Comparison of ENCODE assay signal across 12 mouse cellular contexts in genomic region chr13:37941950-37942886, GRCm38 (mm10). TPM values are rescaled to one million over a fixed set of nuclear protein-coding genes. Genes with fewer than 3 reads are reported as not detected.
DNase-seq lines count a peak whose midpoint lies in the region; ATAC-seq and TF ChIP-seq lines count a peak whose summit lies in the region.
"Had no signal": no experiment of that assay in that cellular context is flagged by ENCODE, and none has a peak within 500 bp of the region (broad histone marks: within the 10 kb centered on the region; RNA-seq: fewer than 3 reads in every experiment).

No protein-coding gene starts in this region.

- H3K4me1 ChIP-seq in embryonic facial prominence, embryonic 13.5 days, result peaks cover 29% of the 10 kb centered on the region
- H3K4me1 ChIP-seq in hindbrain, embryonic 14.5 days (replicated peaks; ENCODE audit: control insufficient read depth, insufficient read depth, low read length), result no peaks in the 10 kb centered on the region

- intact Hi-C loops in gastrocnemius, adult 2 months (cut with DNase I), result loop anchor here (5.0 kb wide), 4 partner anchors 115 to 490 kb away; no protein-coding TSS in a partner anchor
- intact Hi-C loops in gastrocnemius, postnatal 14 days (cut with DNase I; ENCODE audit: low total_unique reads), result loop anchor here (10.0 kb wide), 1 partner anchor 487 kb away; no protein-coding TSS in a partner anchor

- H3K4me2 ChIP-seq in embryonic facial prominence, embryonic 13.5 days, result no peak overlapping the region
- no peak overlapping the region for H3K4me2 ChIP-seq in hindbrain, embryonic 14.5 days (replicated peaks)
- H3K4me2 ChIP-seq: stomach, embryonic 15.5 days had no signal

- no peak for TF ChIP-seq CTCF in gastrocnemius, adult 2 months (IDR thresholded peaks at IDR 0.05)

- no peaks in the 10 kb centered on the region; the same call in 1 of the 2 replicates for H3K9me3 ChIP-seq in embryonic facial prominence, embryonic 13.5 days
- H3K9me3 ChIP-seq in hindbrain, embryonic 14.5 days (ENCODE audit: control insufficient read depth, low read length), result peaks cover 8% of the 10 kb centered on the region; the same call in 1 of the 2 replicates
- H3K9me3 ChIP-seq: stomach, embryonic 15.5 days had no signal

- DNase-seq in gastrocnemius, adult 2 months, result no peak
- no peak for DNase-seq in gastrocnemius, postnatal 14 days
- DNase-seq in 3T3-L1 (ENCODE audit: low read depth, low spot score), result peak; percentile 55
- DNase-seq in kidney, postnatal 36 days, result peak; percentile 69 to 78
- no peak for DNase-seq in layer of hippocampus, postnatal 25 days (ENCODE audit: extremely low spot score in 1 of 2, low spot score in 1 of 2)
- DNase-seq in urinary bladder, postnatal 36 days (ENCODE audit: low spot score in 2 of 2), result no peak
- no peak for DNase-seq in hindbrain, embryonic 14.5 days (ENCODE audit: low spot score)
- DNase-seq: cerebellum, adult 11 months; heart, postnatal 4 days; retina, postnatal 1 day had no signal

- no peaks in the 10 kb centered on the region for H3K27me3 ChIP-seq in embryonic facial prominence, embryonic 13.5 days
- no peaks in the 10 kb centered on the region for H3K27me3 ChIP-seq in hindbrain, embryonic 14.5 days (ENCODE audit: control insufficient read depth, insufficient read depth, low read length)
- H3K27me3 ChIP-seq: stomach, embryonic 15.5 days had no signal

- ATAC-seq in embryonic facial prominence, embryonic 13.5 days (ENCODE audit: insufficient number of reproducible peaks, insufficient read depth, low FRiP score, low TSS enrichment, low read depth), result 0 out of 2 replicates have a peak, but pooled peaks have one; percentile 32
- ATAC-seq in hindbrain, embryonic 14.5 days (ENCODE audit: low FRiP score), result no peak

- H3K27ac ChIP-seq in gastrocnemius, adult 2 months, result peak overlapping the region; percentile 49
- H3K27ac ChIP-seq in embryonic facial prominence, embryonic 13.5 days, result peak overlapping the region; percentile 51; the same call in 1 of the 2 replicates
- H3K27ac ChIP-seq in hindbrain, embryonic 14.5 days, result no peak overlapping the region

- no peak overlapping the region for H3K4me3 ChIP-seq in gastrocnemius, adult 2 months
- no peak overlapping the region for H3K4me3 ChIP-seq in embryonic facial prominence, embryonic 13.5 days
- H3K4me3 ChIP-seq in hindbrain, embryonic 14.5 days (replicated peaks; ENCODE audit: low read length), result no peak overlapping the region
- H3K4me3 ChIP-seq: stomach, embryonic 15.5 days had no signal

- H3K36me3 ChIP-seq in embryonic facial prominence, embryonic 13.5 days, result peaks cover 20% of the 10 kb centered on the region
- H3K36me3 ChIP-seq in hindbrain, embryonic 14.5 days (replicated peaks; ENCODE audit: control insufficient read depth, insufficient read depth), result no peaks in the 10 kb centered on the region

- H3K9ac ChIP-seq in embryonic facial prominence, embryonic 13.5 days, result 0 out of 2 replicates have a peak overlapping the region, but pooled peaks have one; percentile 7
- no peak overlapping the region for H3K9ac ChIP-seq in hindbrain, embryonic 14.5 days
- H3K9ac ChIP-seq: stomach, embryonic 15.5 days had no signal

- 68% methylated on average over 17 of the region's 17 CpGs for WGBS in embryonic facial prominence, embryonic 13.5 days
- 66% methylated on average over 17 of the region's 17 CpGs for WGBS in hindbrain, embryonic 14.5 days

RNA-seq across cellular contexts. Expression of gene Ssr1, which starts 51.8 kb away (rescaled TPM):
- 10 to 100 TPM; 66.3 to 72.4 TPM for total RNA-seq in gastrocnemius, adult 2 months (2021)
- total RNA-seq in gastrocnemius, postnatal 14 days (2021), result 10 to 100 TPM; 54.3 to 58.5 TPM
- 133 and 144 TPM in 2 replicates for polyA plus RNA-seq in embryonic facial prominence, embryonic 13.5 days (2015; fragmentation: Nextera tagmentation; extraction: Ambion mirVana)
- total RNA-seq in layer of hippocampus, postnatal 25 days (2021), result 10 to 100 TPM; 80.0 to 81.9 TPM
- polyA plus RNA-seq in hindbrain, embryonic 14.5 days (2014; fragmentation: Nextera tagmentation; extraction: Ambion mirVana), result 67.8 and 74.8 TPM in 2 replicates

Comparison
In these comparisons a context has a peak if more than half of its experiments do, and no peak if none do; other contexts are left out.
1. DNase-seq: peak in 3T3-L1 (single experiment) and kidney, postnatal 36 days (2 of 2); none in gastrocnemius, adult 2 months (single experiment), gastrocnemius, postnatal 14 days (single experiment), layer of hippocampus, postnatal 25 days (0 of 2), urinary bladder, postnatal 36 days (0 of 2) and hindbrain, embryonic 14.5 days (single experiment).